Mouse (Mus musculus) MEL (cell line): Measurements from ENCODE around the gene Fbxl7. TPM values are rescaled to one million over a fixed set of nuclear protein-coding genes. Genes with fewer than 3 reads are reported as not detected.

Experiments used
- DNase-seq: peaks from one replicate; pipeline ENCODE4 v3.0.0; 2011; ENCODE audit warnings: low read depth, low spot score
- H3K27ac ChIP-seq: 2 replicates; pipeline ENCODE4 v1.5.1; 2012; ENCODE audit warnings: low read depth, mild to moderate bottlenecking, control low read depth, low read length, moderate library complexity; ENCODE audit not compliant: control insufficient read depth
- H3K27me3 ChIP-seq, 2 experiments: fragments of 150-350 bp in 1 of 2; sonication (generic) in 1 of 2; 2 replicates each; pipeline ENCODE4 v1.6.1; 2012; ENCODE audit warnings: low read length in 2 of 2, mild to moderate bottlenecking in 2 of 2, improper control_type of control experiment in 1 of 2, moderate library complexity in 1 of 2; ENCODE audit not compliant: insufficient read depth in 2 of 2, control insufficient read depth in 1 of 2
- H3K36me3 ChIP-seq, 2 experiments: 2 replicates each; pipeline ENCODE4 v1.6.1; 2012 to 2014; ENCODE audit warnings: low read length in 2 of 2, improper control_type of control experiment in 1 of 2, inconsistent platforms in 1 of 2, mild to moderate bottlenecking in 1 of 2; ENCODE audit not compliant: insufficient read depth in 2 of 2, control insufficient read depth in 1 of 2
- H3K4me1 ChIP-seq, 2 experiments: fragments of 150-350 bp in 1 of 2; sonication (generic) in 1 of 2; 2 replicates each; pipeline ENCODE4 v1.6.1; 2012; ENCODE audit warnings: low read length in 2 of 2, improper control_type of control experiment in 1 of 2, mild to moderate bottlenecking in 1 of 2; ENCODE audit not compliant: insufficient read depth in 2 of 2, control insufficient read depth in 1 of 2
- H3K4me3 ChIP-seq, 2 experiments: fragments of 150-350 bp in 1 of 2; sonication (generic) in 1 of 2; 2 replicates each; pipeline ENCODE4 v1.5.1; 2012; ENCODE audit warnings: low read depth in 2 of 2, low read length in 2 of 2, mild to moderate bottlenecking in 2 of 2, moderate library complexity in 2 of 2, control low read depth in 1 of 2, improper control_type of control experiment in 1 of 2; ENCODE audit not compliant: control insufficient read depth in 1 of 2, insufficient read depth in 1 of 2
- H3K79me2 ChIP-seq: 2 replicates; pipeline ENCODE4 v1.6.1; 2012; ENCODE audit warnings: mild to moderate bottlenecking, low read length, moderate library complexity; ENCODE audit not compliant: control insufficient read depth, poor library complexity, insufficient read depth
- H3K9ac ChIP-seq: 2 replicates; pipeline ENCODE4 v1.6.1; 2012; ENCODE audit warnings: low read depth, mild to moderate bottlenecking, control low read depth, low read length, moderate library complexity; ENCODE audit not compliant: control insufficient read depth, poor library complexity, severe bottlenecking
- H3K9me3 ChIP-seq: fragments of 150-350 bp; sonication (generic); replicated peaks from 2 replicates; pipeline ENCODE4 v1.6.1; 2012; ENCODE audit warnings: mild to moderate bottlenecking, low read length, improper control_type of control experiment, moderate library complexity; ENCODE audit not compliant: insufficient read depth
- BHLHE40 ChIP-seq: IDR thresholded peaks from 2 replicates; pipeline ENCODE4 v1.6.1; 2012; ENCODE audit warnings: low read depth, mild to moderate bottlenecking, inconsistent platforms, low read length, improper control_type of control experiment, borderline replicate concordance
- CHD1 ChIP-seq: IDR thresholded peaks from 2 replicates; pipeline ENCODE4 v1.6.1; 2012; ENCODE audit warnings: low read depth, mild to moderate bottlenecking, inconsistent platforms, low read length, improper control_type of control experiment
- CHD2 ChIP-seq: IDR thresholded peaks from 2 replicates; pipeline ENCODE4 v1.6.1; 2011; ENCODE audit warnings: low read length, improper control_type of control experiment
- ETS1 ChIP-seq: IDR thresholded peaks from 2 replicates; pipeline ENCODE4 v1.6.1; 2012; ENCODE audit warnings: low read depth, mild to moderate bottlenecking, inconsistent platforms, low read length, improper control_type of control experiment, moderate library complexity
- GATA1 ChIP-seq: IDR thresholded peaks from 2 replicates; pipeline ENCODE4 v1.6.1; 2011; ENCODE audit warnings: low read depth, low read length, improper control_type of control experiment
- MAX ChIP-seq: IDR thresholded peaks from 2 replicates; pipeline ENCODE4 v1.6.1; 2011; ENCODE audit warnings: low read length, improper control_type of control experiment
- MXI1 ChIP-seq: IDR thresholded peaks from 2 replicates; pipeline ENCODE4 v1.6.1; 2011; ENCODE audit warnings: mild to moderate bottlenecking, low read depth, low read length, improper control_type of control experiment
- POLR2A ChIP-seq, 2 experiments: IDR thresholded peaks; 2 replicates each; pipeline ENCODE4 v1.6.1; 2011 to 2012; ENCODE audit warnings: low read length in 2 of 2, mild to moderate bottlenecking in 2 of 2, control low read depth in 1 of 2, improper control_type of control experiment in 1 of 2, low read depth in 1 of 2, moderate library complexity in 1 of 2; ENCODE audit not compliant: control insufficient read depth in 1 of 2, insufficient read depth in 1 of 2, poor library complexity in 1 of 2
- POLR2AphosphoS2 ChIP-seq: IDR thresholded peaks from 2 replicates; pipeline ENCODE4 v1.6.1; 2011; ENCODE audit warnings: low read length, improper control_type of control experiment
- POLR2AphosphoS5 ChIP-seq: IDR thresholded peaks from 2 replicates; pipeline ENCODE4 v1.6.1; 2012; ENCODE audit warnings: low read depth, borderline replicate concordance, mild to moderate bottlenecking, inconsistent platforms, low read length, moderate library complexity, mixed read lengths
- RAD21 ChIP-seq: IDR thresholded peaks from 2 replicates; pipeline ENCODE4 v1.6.1; 2011; ENCODE audit warnings: mild to moderate bottlenecking, low read depth, low read length, improper control_type of control experiment
- RCOR1 ChIP-seq: IDR thresholded peaks from 2 replicates; pipeline ENCODE4 v1.6.1; 2012; ENCODE audit warnings: low read depth, mild to moderate bottlenecking, inconsistent platforms, low read length, improper control_type of control experiment
- TAL1 ChIP-seq: IDR thresholded peaks from 2 replicates; pipeline ENCODE4 v1.6.1; 2012; ENCODE audit warnings: mild to moderate bottlenecking, inconsistent platforms, low read length, moderate library complexity, mixed read lengths
- TBP ChIP-seq: IDR thresholded peaks from 2 replicates; pipeline ENCODE4 v1.8.0; 2011; ENCODE audit warnings: low read depth, low read length, improper control_type of control experiment
- USF1 ChIP-seq: IDR thresholded peaks from 2 replicates; pipeline ENCODE4 v1.6.1; 2014; ENCODE audit warnings: low read depth, mild to moderate bottlenecking, inconsistent platforms, low read length, improper control_type of control experiment, moderate library complexity
- ZNF384 ChIP-seq: IDR thresholded peaks from 2 replicates; pipeline ENCODE4 v1.6.1; 2012; ENCODE audit warnings: low read depth, mild to moderate bottlenecking, inconsistent platforms, low read length, improper control_type of control experiment
- polyA plus RNA-seq, 2 experiments: library from polyadenylated mRNA; stranded (reverse) in 1 of 2; unstranded in 1 of 2; fragments of >175 nt in 1 of 2; fragments of >200 nt in 1 of 2; gene quantifications; 2 replicates each; pipeline versions ENCODE4 v1.2.1 to v1.2.4; 2012; ENCODE audit warnings: low replicate concordance in 2 of 2, low read depth in 1 of 2; ENCODE audit not compliant: insufficient read length in 2 of 2, insufficient read depth in 1 of 2, missing spikeins in 1 of 2
- total RNA-seq: library from RNA; depleted of rRNA; stranded (reverse); fragments of 300-350 nt; gene quantifications from 2 replicates; pipeline ENCODE4 v1.2.3, GENCODE M21; 2012

Gene Fbxl7
- total and polyA plus RNA-seq, 3 experiments: not detected

DNA sequence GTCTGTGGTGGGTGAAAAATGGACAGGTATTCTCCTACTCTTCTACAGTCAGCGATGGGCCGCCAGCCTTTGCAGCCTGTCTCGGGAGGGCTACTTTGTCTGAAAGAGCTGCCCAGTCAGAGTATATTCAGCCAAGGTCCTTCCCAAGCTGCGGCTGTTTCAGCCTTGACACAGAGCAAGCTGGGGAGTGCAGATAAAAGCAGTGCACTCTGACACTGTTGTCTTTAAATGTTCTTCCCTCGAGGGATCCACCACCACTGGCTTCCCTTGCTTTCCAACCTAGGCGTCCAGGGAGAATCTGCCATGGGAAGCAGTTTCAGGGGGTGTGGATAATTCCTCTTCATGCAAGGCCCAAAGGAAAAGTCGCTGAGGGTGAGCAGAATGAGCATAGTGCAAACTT is 177.4 kb downstream of the Fbxl7 start:
- DNase-seq: no peak
- no peak overlapping the region for H3K9ac ChIP-seq
- no peaks in the 10 kb centered on the region for H3K9me3 ChIP-seq
- H3K36me3 ChIP-seq: no peaks in the 10 kb centered on the region
- no peak overlapping the region for H3K27ac ChIP-seq
- no peak overlapping the region for H3K4me3 ChIP-seq
- TF ChIP-seq ETS1 (no peak), MXI1 (no peak), BHLHE40 (no peak), POLR2AphosphoS2 (no peak), TBP (no peak), RCOR1 (no peak), POLR2A (IDR thresholded peaks at IDR 0.05; ENCODE audit: control insufficient read depth in 1 of 2, insufficient read depth in 1 of 2, low read depth in 1 of 2, low read length in 2 of 2, poor library complexity in 1 of 2) (no peak), CHD2 (no peak), USF1 (no peak), GATA1 (no peak), RAD21 (no peak), TAL1 (no peak)
- no peaks in the 10 kb centered on the region for H3K79me2 ChIP-seq
- no peaks in the 10 kb centered on the region for H3K4me1 ChIP-seq
- H3K27me3 ChIP-seq: no peaks in the 10 kb centered on the region

DNA sequence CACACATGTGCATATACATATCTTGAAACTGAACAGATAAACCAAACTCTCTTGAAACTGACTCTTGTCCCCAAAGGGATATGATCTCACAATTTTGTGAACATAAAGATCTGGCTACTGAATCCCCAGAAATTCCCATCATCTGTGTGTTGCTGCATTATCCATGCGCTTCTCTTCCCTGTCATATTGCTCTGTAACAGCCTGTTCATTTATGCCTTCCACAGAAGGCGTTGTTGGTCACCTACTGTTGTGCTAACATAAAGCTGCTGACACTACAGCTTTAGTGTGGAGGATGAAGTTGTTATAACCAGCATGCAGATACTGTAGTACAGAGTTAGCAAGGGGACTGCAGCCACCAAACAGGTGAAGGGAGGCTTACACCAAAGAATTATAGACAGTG is 179.2 kb downstream of the Fbxl7 start:
- Histone ChIP-seq H3K9ac (no peak overlapping the region), H3K27ac (no peak overlapping the region), H3K27me3 (no peaks in the 10 kb centered on the region), H3K4me3 (no peak overlapping the region), H3K9me3 (no peaks in the 10 kb centered on the region), H3K4me1 (no peaks in the 10 kb centered on the region)
- DNase-seq: no peak
- TF ChIP-seq POLR2AphosphoS5 (no peak), MAX (no peak)
- TF ChIP-seq, all 39 proteins: peak for 0
- Histone ChIP-seq H3K36me3 (no peaks in the 10 kb centered on the region), H3K79me2 (no peaks in the 10 kb centered on the region)

DNA sequence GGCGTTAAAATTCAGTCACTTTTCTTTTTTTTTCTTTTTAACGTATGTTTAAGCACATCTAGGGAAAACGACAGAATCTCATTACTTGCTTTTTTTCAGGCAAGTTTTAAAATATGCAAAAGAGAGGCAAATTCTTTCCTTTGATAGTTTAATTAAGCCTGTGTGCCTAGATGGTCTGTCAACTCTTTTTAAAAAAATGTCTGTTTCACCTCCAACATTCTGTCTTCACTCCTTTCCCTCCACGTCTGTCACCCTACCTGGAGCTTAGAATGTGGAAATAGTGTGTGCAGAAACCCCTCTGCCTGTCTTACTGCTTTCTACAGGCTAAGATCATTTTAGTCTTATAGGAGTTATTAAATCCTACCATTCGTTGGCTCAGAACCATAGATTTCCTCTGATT is 179.7 kb downstream of the Fbxl7 start:
- Histone ChIP-seq H3K4me1 (no peaks in the 10 kb centered on the region), H3K27me3 (no peaks in the 10 kb centered on the region), H3K27ac (no peak overlapping the region), H3K9me3 (no peaks in the 10 kb centered on the region), H3K79me2 (no peaks in the 10 kb centered on the region), H3K4me3 (no peak overlapping the region), H3K9ac (no peak overlapping the region), H3K36me3 (no peaks in the 10 kb centered on the region)
- TF ChIP-seq ZNF384 (no peak), CHD1 (no peak), USF1 (no peak)
- no peak for DNase-seq
